Mouse (Mus musculus): ENCODE measurements around the gene Uevld. TPM values are rescaled to one million over a fixed set of nuclear protein-coding genes. Genes with fewer than 3 reads are reported as not detected.
A peak's percentile ranks its signal among the peaks of the same experiment; 100 is the strongest.

The Uevld gene
- polyA plus RNA-seq (2015; fragmentation: Nextera tagmentation; extraction: Ambion mirVana): 2.6 and 3.2 TPM in 2 replicates

DNA sequence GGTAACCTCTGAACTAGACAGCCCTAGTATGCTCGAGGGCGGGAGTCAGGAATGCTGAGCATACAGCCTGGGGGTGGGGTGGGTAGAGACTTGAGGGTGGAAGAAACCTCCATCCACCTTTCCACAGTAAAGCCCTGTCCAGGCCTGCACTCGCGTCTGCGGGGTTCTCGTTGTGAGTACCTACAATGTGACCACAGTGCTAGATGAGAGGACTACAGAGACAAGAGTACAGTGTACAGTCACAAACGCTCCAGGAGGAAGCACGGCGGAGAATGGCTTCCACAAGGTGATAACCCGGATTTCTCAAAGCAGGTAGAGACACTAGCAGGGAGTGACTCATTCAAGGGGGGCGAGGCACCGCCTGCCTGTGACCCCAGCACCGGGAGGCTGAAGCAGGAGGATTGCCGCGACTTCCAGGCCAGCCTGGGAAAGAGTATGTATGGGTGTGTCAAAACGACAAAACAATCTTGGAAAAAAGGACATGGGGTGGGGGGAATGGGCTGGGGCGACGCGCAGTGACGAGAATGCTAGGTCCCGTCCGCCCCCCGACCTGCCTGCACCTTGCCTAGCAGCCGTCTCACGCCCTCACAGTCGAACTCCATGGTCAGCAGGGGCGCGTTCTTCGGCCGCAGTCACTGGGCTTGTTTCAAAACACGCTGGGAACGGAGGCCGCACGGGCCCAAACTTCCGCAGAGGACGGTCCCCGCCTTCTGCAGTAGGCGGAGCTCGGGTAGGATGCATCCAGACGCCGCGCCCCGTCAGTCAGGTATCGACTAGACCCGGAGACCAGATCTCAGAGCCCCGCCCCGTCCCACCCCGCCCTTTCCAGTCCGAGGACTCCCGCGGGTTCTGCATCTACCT is at the start of gene Uevld:
Gene Uevld, minus strand, starts transcription at position 697 of the 861 bp plus-strand sequence.
- Histone ChIP-seq H3K9ac (replicated peaks) (peak within 1 kb of the TSS; percentile 89), H3K36me3 (replicated peaks; ENCODE audit: insufficient read depth, low read length) (peaks cover 14% of the 10 kb centered on the region), H3K27me3 (ENCODE audit: insufficient read depth, low read length) (no peaks in the 10 kb centered on the region), H3K9me3 (ENCODE audit: low read length) (no peaks in the 10 kb centered on the region), H3K4me1 (ENCODE audit: insufficient read depth) (peaks cover 16% of the 10 kb centered on the region), H3K4me3 (ENCODE audit: low read depth, low read length) (peak within 1 kb of the TSS; percentile 95), H3K27ac (ENCODE audit: low read depth) (peak within 1 kb of the TSS; percentile 69), H3K4me2 (ENCODE audit: low read depth, low read length) (peak within 1 kb of the TSS; percentile 99)
- WGBS (ENCODE audit: insufficient replicate concordance): under 1% methylated on average over 51 of the region's 51 CpGs
- ATAC-seq (peak; percentile 98), DNase-seq (peak; percentile 97)
- no peak; the same call in 1 of the 2 replicates for TF ChIP-seq EP300 (IDR thresholded peaks at IDR 0.05; ENCODE audit: low read depth)
- TF ChIP-seq CTCF (IDR thresholded peaks at IDR 0.05; ENCODE audit: low read depth): peak; percentile 41

- DNase-seq: no peak
- WGBS (ENCODE audit: insufficient replicate concordance): under 1% methylated on average over 25 of the region's 25 CpGs
Observed at GRCm38 (mm10) chr7:47007818-47008167, 49.5 kb upstream of the Uevld start.

GRCm38 (mm10) chr7:47007109-47007780 is 48.9 kb upstream of the Uevld start:
- DNase-seq (peak; percentile 49), ATAC-seq (no peak)
- TF ChIP-seq EP300 (IDR thresholded peaks at IDR 0.05; ENCODE audit: low read depth): no peak
- no peak for TF ChIP-seq CTCF (IDR thresholded peaks at IDR 0.05; ENCODE audit: low read depth)
- peaks cover 26% of the 10 kb centered on the region for H3K4me1 ChIP-seq (ENCODE audit: insufficient read depth)
- H3K27me3 ChIP-seq (ENCODE audit: insufficient read depth, low read length): no peaks in the 10 kb centered on the region
- peak overlapping the region; percentile 81 for H3K9ac ChIP-seq (replicated peaks)
- H3K4me2 ChIP-seq (ENCODE audit: low read depth, low read length): peak overlapping the region; percentile 88
- no peaks in the 10 kb centered on the region for H3K36me3 ChIP-seq (replicated peaks; ENCODE audit: insufficient read depth, low read length)
- H3K27ac ChIP-seq (ENCODE audit: low read depth): peak overlapping the region; percentile 98
- WGBS (ENCODE audit: insufficient replicate concordance): 11% methylated on average over 21 of the region's 21 CpGs
- peak overlapping the region; percentile 79 for H3K4me3 ChIP-seq (ENCODE audit: low read depth, low read length)
- H3K9me3 ChIP-seq (ENCODE audit: low read length): no peaks in the 10 kb centered on the region

More at GRCm38 (mm10) chr7:47007818-47008167, 49.5 kb upstream of the Uevld start:
- Histone ChIP-seq H3K27ac (ENCODE audit: low read depth) (peak overlapping the region; percentile 98), H3K4me3 (ENCODE audit: low read depth, low read length) (peak overlapping the region; percentile 79), H3K27me3 (ENCODE audit: insufficient read depth, low read length) (no peaks in the 10 kb centered on the region), H3K9ac (replicated peaks) (peak overlapping the region; percentile 81), H3K9me3 (ENCODE audit: low read length) (no peaks in the 10 kb centered on the region), H3K36me3 (replicated peaks; ENCODE audit: insufficient read depth, low read length) (no peaks in the 10 kb centered on the region), H3K4me2 (ENCODE audit: low read depth, low read length) (peak overlapping the region; percentile 88), H3K4me1 (ENCODE audit: insufficient read depth) (peaks cover 26% of the 10 kb centered on the region)
- ATAC-seq: peak; percentile 69
- TF ChIP-seq EP300 (IDR thresholded peaks at IDR 0.05; ENCODE audit: low read depth) (no peak), CTCF (IDR thresholded peaks at IDR 0.05; ENCODE audit: low read depth) (peak; percentile 78)

DNA sequence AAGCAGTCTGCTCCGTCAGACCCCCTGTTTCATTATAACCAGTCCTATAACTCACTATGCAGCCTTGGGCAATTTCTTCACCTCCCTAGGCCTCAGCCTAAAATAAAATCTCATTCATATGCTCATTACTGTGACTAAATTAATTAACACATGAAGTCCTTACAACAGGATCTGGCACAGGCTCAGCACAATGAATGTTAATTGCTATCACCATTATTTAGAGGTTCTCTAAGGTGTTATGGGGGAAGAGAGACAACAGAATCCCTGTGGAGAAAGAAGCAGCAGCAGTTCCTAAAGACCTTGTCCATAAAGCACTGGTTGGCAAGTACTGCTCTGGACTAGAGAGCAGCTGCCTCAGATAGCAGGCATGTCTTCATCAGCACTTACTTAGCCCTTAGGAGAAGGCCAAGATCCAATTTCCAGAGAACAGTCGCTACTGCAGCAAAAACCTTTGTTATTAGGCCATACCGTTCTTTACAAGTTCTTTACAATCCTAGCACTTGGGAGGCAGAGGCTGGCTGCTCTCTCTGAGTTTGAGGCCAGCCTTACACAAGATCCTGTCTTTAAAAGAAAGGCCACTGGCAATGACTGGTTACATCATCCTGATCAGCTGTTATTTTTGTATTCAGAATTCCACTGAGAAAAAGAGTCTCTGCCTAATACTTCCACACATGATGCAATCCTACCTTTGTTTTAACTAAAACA is 45.2 kb upstream of the Uevld start:
- H3K9ac ChIP-seq (replicated peaks): no peak overlapping the region
- DNase-seq: no peak
- WGBS (ENCODE audit: insufficient replicate concordance): 77% methylated on average over 3 of the region's 3 CpGs

DNA sequence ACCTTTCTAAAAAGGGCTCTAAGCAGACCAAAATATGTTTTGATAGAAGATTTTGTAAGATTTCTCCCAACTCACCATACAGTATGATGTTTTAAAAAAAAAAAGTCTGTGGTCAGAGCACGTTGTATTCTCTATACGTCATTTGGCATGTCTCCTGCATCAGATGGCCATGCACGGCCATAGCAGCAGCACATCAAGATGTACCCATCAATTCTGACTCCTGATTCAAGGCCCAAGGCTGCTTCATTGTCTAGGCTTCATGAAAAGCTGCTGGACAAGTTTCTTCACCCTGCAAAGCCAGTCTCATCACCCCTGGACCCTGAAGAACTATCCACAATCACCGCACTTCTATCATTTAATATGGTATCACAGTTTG is 43.6 kb upstream of the Uevld start:
- no peak overlapping the region for H3K4me3 ChIP-seq (ENCODE audit: low read depth, low read length)
- no peak for TF ChIP-seq EP300 (IDR thresholded peaks at IDR 0.05; ENCODE audit: low read depth)
- TF ChIP-seq CTCF (IDR thresholded peaks at IDR 0.05; ENCODE audit: low read depth): no peak
- no peak overlapping the region for H3K4me2 ChIP-seq (ENCODE audit: low read depth, low read length)
- H3K27ac ChIP-seq (ENCODE audit: low read depth): no peak overlapping the region
- ATAC-seq: no peak
- H3K9ac ChIP-seq (replicated peaks): no peak overlapping the region
- H3K36me3 ChIP-seq (replicated peaks; ENCODE audit: insufficient read depth, low read length): peaks cover 21% of the 10 kb centered on the region
- 73% methylated on average over 4 of the region's 4 CpGs for WGBS (ENCODE audit: insufficient replicate concordance)
- no peaks in the 10 kb centered on the region for H3K27me3 ChIP-seq (ENCODE audit: insufficient read depth, low read length)
- no peaks in the 10 kb centered on the region for H3K9me3 ChIP-seq (ENCODE audit: low read length)
- DNase-seq: no peak
- H3K4me1 ChIP-seq (ENCODE audit: insufficient read depth): peaks cover 38% of the 10 kb centered on the region

More for the DNA sequence above, 45.2 kb upstream of the Uevld start:
- no peaks in the 10 kb centered on the region for H3K9me3 ChIP-seq (ENCODE audit: low read length)
- no peak overlapping the region for H3K27ac ChIP-seq (ENCODE audit: low read depth)
- H3K27me3 ChIP-seq (ENCODE audit: insufficient read depth, low read length): no peaks in the 10 kb centered on the region
- H3K4me1 ChIP-seq (ENCODE audit: insufficient read depth): peaks cover 35% of the 10 kb centered on the region
- H3K36me3 ChIP-seq (replicated peaks; ENCODE audit: insufficient read depth, low read length): peaks cover 5% of the 10 kb centered on the region
- no peak for ATAC-seq
- TF ChIP-seq CTCF (IDR thresholded peaks at IDR 0.05; ENCODE audit: low read depth) (no peak), EP300 (IDR thresholded peaks at IDR 0.05; ENCODE audit: low read depth) (no peak)
- H3K4me2 ChIP-seq (ENCODE audit: low read depth, low read length): no peak overlapping the region
- H3K4me3 ChIP-seq (ENCODE audit: low read depth, low read length): no peak overlapping the region
